Mouse (Mus musculus) embryonic facial prominence, embryonic 11.5 days (tissue): ENCODE data around the gene Pfas. TPM values are rescaled to one million over a fixed set of nuclear protein-coding genes. Genes with fewer than 3 reads are reported as not detected.

Experiments used
- ATAC-seq: fragments of 200-750 bp; cut with Nextera tagmentation; replicated peaks from 2 replicates; pipeline ENCODE4 v1.8.0; 2017; ENCODE audit warnings: low read depth; ENCODE audit not compliant: insufficient number of reproducible peaks, low FRiP score, low TSS enrichment
- DNase-seq: peaks from one replicate; pipeline ENCODE4 v3.0.0-alpha.2; 2015; ENCODE audit warnings: low spot score
- H3K27ac ChIP-seq: fragments of 300-500 bp; sonication (generic); replicated peaks from 2 replicates; pipeline ENCODE4 v1.5.1; 2014; ENCODE audit warnings: mild to moderate bottlenecking, low read depth, low read length, control low read depth
- H3K27me3 ChIP-seq: fragments of 300-500 bp; sonication (generic); 2 replicates; pipeline ENCODE4 v1.6.1; 2014; ENCODE audit warnings: mild to moderate bottlenecking, low read length, moderate library complexity, mixed read lengths; ENCODE audit not compliant: control insufficient read depth, insufficient read depth
- H3K36me3 ChIP-seq: fragments of 300-500 bp; sonication (generic); replicated peaks from 2 replicates; pipeline ENCODE4 v1.6.1; 2014; ENCODE audit warnings: low read depth, mild to moderate bottlenecking, low read length, moderate library complexity, mixed read lengths; ENCODE audit not compliant: control insufficient read depth, insufficient read depth
- H3K4me1 ChIP-seq: fragments of 300-500 bp; sonication (generic); 2 replicates; pipeline ENCODE4 v1.6.1; 2014; ENCODE audit warnings: low read length, mixed read lengths; ENCODE audit not compliant: control insufficient read depth, insufficient read depth
- H3K4me2 ChIP-seq: fragments of 300-500 bp; sonication (generic); 2 replicates; pipeline ENCODE4 v1.6.1; 2014; ENCODE audit warnings: low read depth, mild to moderate bottlenecking, control low read depth, low read length, moderate library complexity
- H3K4me3 ChIP-seq: fragments of 300-500 bp; sonication (generic); 2 replicates; pipeline ENCODE4 v1.5.1; 2014; ENCODE audit warnings: low read depth, low read length, control low read depth
- H3K9ac ChIP-seq: fragments of 300-500 bp; sonication (generic); replicated peaks from 2 replicates; pipeline ENCODE4 v1.6.1; 2014; ENCODE audit warnings: mild to moderate bottlenecking, control low read depth, low read length
- H3K9me3 ChIP-seq: fragments of 300-500 bp; sonication (generic); replicated peaks from 2 replicates; pipeline ENCODE4 v1.6.1; 2016; ENCODE audit warnings: mild to moderate bottlenecking, low read length, inconsistent platforms, mixed read lengths; ENCODE audit not compliant: control insufficient read depth
- WGBS: fragments of 180-500 bp; shearing (Covaris S2); extraction: QIAGEN DNeasy Blood & Tissue Kit; methylation state at CpG from one replicate; pipeline ENCODE4 v1.1.7; 2014; 5-methylcytosine and 5-hydroxymethylcytosine counted together
- polyA plus RNA-seq: library from polyadenylated mRNA; unstranded; fragments of >200 nt; fragmentation: Nextera tagmentation; extraction: Ambion mirVana; gene quantifications from 2 replicates; pipeline ENCODE4 v1.2.1, GENCODE M21; 2014

Pfas gene
- polyA plus RNA-seq, 1 experiment from 2014 or later = 34.8 TPM

GRCm38 (mm10) chr11:68993122-68993521 lies 15.1 kb downstream of the Pfas start:
- Histone ChIP-seq H3K9me3 (no peaks in the 10 kb centered on the region), H3K36me3 (peaks cover 29% of the 10 kb centered on the region), H3K27ac (no peak overlapping the region), H3K27me3 (no peaks in the 10 kb centered on the region), H3K4me1 (no peaks in the 10 kb centered on the region), H3K9ac (no peak overlapping the region), H3K4me3 (no peak overlapping the region), H3K4me2 (no peak overlapping the region)
- DNase-seq (no peak), ATAC-seq (no peak)
- 89% methylated on average over 7 of the region's 7 CpGs for WGBS

DNA sequence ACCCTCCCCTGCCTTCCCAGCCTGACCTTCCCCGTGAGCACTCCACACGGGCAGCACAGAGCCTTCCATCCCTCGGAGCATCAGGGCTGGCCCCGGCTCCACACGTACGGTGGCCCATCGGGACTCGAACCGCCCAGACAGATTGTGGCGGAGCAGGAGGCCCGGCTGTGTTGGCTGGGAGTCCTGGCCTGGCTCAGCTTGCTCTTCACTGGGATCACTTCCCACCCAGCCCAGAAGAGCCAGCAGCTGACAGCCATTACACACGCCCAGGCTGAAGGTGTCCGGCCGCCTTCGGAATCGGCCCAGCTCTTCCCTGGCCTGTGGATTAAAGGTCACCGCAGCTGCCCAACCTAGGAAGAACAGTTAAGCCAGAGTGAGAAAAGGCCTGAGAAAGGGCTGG lies 19.9 kb downstream of the Pfas start:
- no peak for DNase-seq
- Histone ChIP-seq H3K36me3 (peaks cover 23% of the 10 kb centered on the region), H3K9me3 (no peaks in the 10 kb centered on the region), H3K4me2 (no peak overlapping the region), H3K4me3 (no peak overlapping the region), H3K4me1 (no peaks in the 10 kb centered on the region), H3K27me3 (no peaks in the 10 kb centered on the region), H3K9ac (no peak overlapping the region), H3K27ac (no peak overlapping the region)
- ATAC-seq = no peak
- 97% methylated on average over 17 of the region's 17 CpGs for WGBS

DNA sequence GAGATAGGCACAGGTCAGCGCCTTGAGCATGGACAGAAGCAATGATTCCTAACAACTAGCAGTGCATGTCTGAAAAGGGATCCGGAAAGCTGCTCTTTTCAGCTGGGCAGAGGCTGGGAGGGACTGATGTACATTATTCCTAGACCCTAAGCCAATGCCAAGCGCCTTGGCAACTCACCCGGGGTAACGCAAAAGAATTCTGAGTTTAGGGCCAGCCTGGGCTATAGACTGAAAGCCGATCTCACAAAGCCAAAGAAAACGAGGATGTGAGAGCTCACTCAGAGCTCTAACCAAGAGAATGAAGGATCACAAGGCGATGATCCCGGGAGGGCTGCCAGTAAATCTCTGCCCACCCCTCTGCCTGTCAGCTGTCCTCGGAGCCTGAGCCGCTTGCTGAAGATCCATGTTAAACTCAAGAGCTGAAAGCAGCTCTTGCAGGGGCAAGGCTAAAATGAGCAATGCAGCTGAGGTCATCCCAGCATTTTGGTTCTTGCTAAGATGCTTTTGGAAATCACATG lies 20.8 kb downstream of the Pfas start:
- peaks cover 23% of the 10 kb centered on the region for H3K36me3 ChIP-seq
- WGBS = 90% methylated on average over 11 of the region's 11 CpGs
- ATAC-seq = no peak
- no peak overlapping the region for H3K4me3 ChIP-seq
- H3K4me2 ChIP-seq = no peak overlapping the region
- no peak for DNase-seq
- H3K9ac ChIP-seq = no peak overlapping the region
- H3K4me1 ChIP-seq = no peaks in the 10 kb centered on the region
- no peaks in the 10 kb centered on the region for H3K9me3 ChIP-seq
- H3K27me3 ChIP-seq = no peaks in the 10 kb centered on the region
- H3K27ac ChIP-seq = no peak overlapping the region

GRCm38 (mm10) chr11:68982639-68983369 lies 25.5 kb downstream of the Pfas start:
- H3K27ac ChIP-seq = no peak overlapping the region
- DNase-seq (peak; percentile 86), ATAC-seq (peak; percentile 44; the same call in 1 of the 2 replicates)
- H3K4me2 ChIP-seq = no peak overlapping the region
- no peaks in the 10 kb centered on the region for H3K4me1 ChIP-seq
- 40% methylated on average over 4 of the region's 4 CpGs for WGBS
- no peaks in the 10 kb centered on the region for H3K9me3 ChIP-seq
- no peak overlapping the region for H3K4me3 ChIP-seq
- H3K9ac ChIP-seq = no peak overlapping the region
- peaks cover 5% of the 10 kb centered on the region for H3K36me3 ChIP-seq
- no peaks in the 10 kb centered on the region for H3K27me3 ChIP-seq

DNA sequence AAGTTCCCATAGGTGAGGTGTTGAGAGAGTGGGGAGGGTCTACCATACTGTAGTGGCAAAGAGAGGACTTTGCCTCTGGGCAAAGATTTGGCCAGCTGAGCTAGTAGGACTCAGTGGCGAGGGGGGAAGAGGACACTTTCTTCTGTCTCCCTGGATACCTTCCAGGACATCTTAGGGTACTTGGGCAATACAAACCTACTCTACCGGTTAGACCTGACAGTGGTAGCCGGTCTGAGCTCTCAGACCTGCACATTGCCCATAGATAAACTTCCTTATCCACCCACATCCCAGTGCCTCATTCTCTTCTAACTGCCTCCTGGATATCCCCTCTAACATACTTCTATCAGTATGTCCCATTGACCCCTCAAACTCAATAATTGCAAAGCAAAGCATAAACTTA lies 27.3 kb downstream of the Pfas start:
- no peaks in the 10 kb centered on the region for H3K4me1 ChIP-seq
- no peak overlapping the region for H3K4me2 ChIP-seq
- H3K4me3 ChIP-seq = no peak overlapping the region
- no peak overlapping the region for H3K9ac ChIP-seq
- no peaks in the 10 kb centered on the region; the same call in 1 of the 2 replicates for H3K36me3 ChIP-seq
- H3K9me3 ChIP-seq = no peaks in the 10 kb centered on the region
- DNase-seq = no peak
- H3K27ac ChIP-seq = no peak overlapping the region
- WGBS = 71% methylated on average over 3 of the region's 3 CpGs
- ATAC-seq = no peak
- no peaks in the 10 kb centered on the region for H3K27me3 ChIP-seq

DNA sequence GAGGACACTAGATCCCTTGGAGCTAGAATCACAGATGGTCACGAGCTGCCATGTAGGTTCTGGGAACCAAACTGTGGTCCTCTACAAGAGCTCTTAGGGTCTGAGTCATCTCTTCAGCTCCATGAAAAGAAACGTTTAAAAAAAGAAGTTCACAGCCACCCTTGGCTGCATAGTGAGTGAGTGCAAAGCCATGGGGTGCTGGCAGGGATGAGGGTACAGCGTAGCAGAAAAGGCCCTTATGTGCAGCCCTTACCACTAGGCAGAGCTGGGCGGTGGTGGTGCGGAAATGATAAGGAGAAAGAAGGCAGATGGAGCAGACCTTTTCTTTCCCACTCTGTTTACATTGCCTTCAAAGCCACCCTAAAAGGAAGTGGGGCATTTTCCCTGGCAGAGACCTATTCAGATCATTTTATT lies 28.9 kb downstream of the Pfas start:
- Histone ChIP-seq H3K36me3 (no peaks in the 10 kb centered on the region), H3K4me3 (no peak overlapping the region), H3K4me1 (no peaks in the 10 kb centered on the region), H3K9me3 (no peaks in the 10 kb centered on the region), H3K4me2 (no peak overlapping the region), H3K27me3 (no peaks in the 10 kb centered on the region), H3K27ac (no peak overlapping the region), H3K9ac (no peak overlapping the region)
- 62% methylated on average over 5 of the region's 5 CpGs for whole genome bisulfite sequencing
- no peak for DNase-seq
- no peak for ATAC-seq

GRCm38 (mm10) chr11:68975601-68976000 lies 32.7 kb downstream of the Pfas start:
- no peaks in the 10 kb centered on the region for H3K9me3 ChIP-seq
- ATAC-seq (no peak), DNase-seq (no peak)
- no peaks in the 10 kb centered on the region for H3K36me3 ChIP-seq
- no peaks in the 10 kb centered on the region for H3K27me3 ChIP-seq
- no peak overlapping the region for H3K9ac ChIP-seq
- no peaks in the 10 kb centered on the region for H3K4me1 ChIP-seq
- H3K4me3 ChIP-seq = no peak overlapping the region
- no peak overlapping the region for H3K4me2 ChIP-seq
- 75% methylated on average over 1 of the region's 1 CpGs for WGBS
- H3K27ac ChIP-seq = no peak overlapping the region

- peak within 1 kb of the TSS; percentile 43 for H3K9ac ChIP-seq
- H3K4me2 ChIP-seq = peak within 1 kb of the TSS; percentile 68
These were observed 33.2 kb downstream of the Pfas start, which contains the start of gene Rangrf for GRCm38 (mm10) chr11:68975085-68975484. Rangrf (minus strand) TSS chr11:68975185.

More at GRCm38 (mm10) chr11:68975085-68975484, 33.2 kb downstream of the Pfas start, which contains the start of gene Rangrf:
- WGBS = 82% methylated on average over 7 of the region's 7 CpGs
- DNase-seq (no peak), ATAC-seq (no peak)
- Histone ChIP-seq H3K4me3 (peak within 1 kb of the TSS; percentile 42), H3K9me3 (no peaks in the 10 kb centered on the region), H3K36me3 (no peaks in the 10 kb centered on the region), H3K27ac (no peak within 1 kb of the TSS), H3K4me1 (no peaks in the 10 kb centered on the region), H3K27me3 (no peaks in the 10 kb centered on the region)
